Comparison of ENCODE assay signal across 8 mouse cellular contexts in genomic region chr10:17720891-17721601, GRCm38 (mm10). TPM values are rescaled to one million over a fixed set of nuclear protein-coding genes. Genes with fewer than 3 reads are reported as not detected.
DNase-seq lines count a peak whose midpoint lies in the region; ATAC-seq and TF ChIP-seq lines count a peak whose summit lies in the region.

No protein-coding gene starts in this region.

- peaks cover 2% of the 10 kb centered on the region; the same call in 1 of the 2 replicates for H3K9me3 ChIP-seq in heart, embryonic 14.5 days (ENCODE audit: control insufficient read depth, low read length)
- H3K9me3 ChIP-seq in liver, embryonic 16.5 days (replicated peaks; ENCODE audit: control insufficient read depth, low read length), result no peaks in the 10 kb centered on the region
- no peaks in the 10 kb centered on the region for H3K9me3 ChIP-seq in stomach, embryonic 15.5 days

- no peaks in the 10 kb centered on the region for H3K27me3 ChIP-seq in testis, adult 2 months (ENCODE audit: control insufficient read depth, insufficient read depth, low read length)
- H3K27me3 ChIP-seq in heart, embryonic 14.5 days (ENCODE audit: control insufficient read depth, insufficient read depth, low read length), result no peaks in the 10 kb centered on the region
- H3K27me3 ChIP-seq in liver, embryonic 16.5 days (ENCODE audit: control insufficient read depth, insufficient read depth, low read depth, low read length), result no peaks in the 10 kb centered on the region
- no peaks in the 10 kb centered on the region for H3K27me3 ChIP-seq in stomach, embryonic 15.5 days (replicated peaks)

- H3K9ac ChIP-seq in heart, embryonic 14.5 days (ENCODE audit: low read length), result peak overlapping the region; percentile 97; the same call in 1 of the 2 replicates
- peak overlapping the region; percentile 69; the same call in 1 of the 2 replicates for H3K9ac ChIP-seq in liver, embryonic 16.5 days (ENCODE audit: low read depth, low read length)
- H3K9ac ChIP-seq in stomach, embryonic 15.5 days, result no peak overlapping the region

- no peak overlapping the region for H3K4me3 ChIP-seq in testis, adult 2 months (ENCODE audit: control insufficient read depth, low read depth, low read length)
- peak overlapping the region in 1 of 2 experiments; percentile 97; a peak in 2 of 4 replicates for H3K4me3 ChIP-seq in heart, embryonic 14.5 days (ENCODE audit: control insufficient read depth in 1 of 2, insufficient read depth in 1 of 2, low read depth in 1 of 2, low read length in 2 of 2)
- peak overlapping the region; percentile 89 for H3K4me3 ChIP-seq in liver, embryonic 16.5 days (ENCODE audit: low read depth, low read length)
- no peak overlapping the region; the same call in 1 of the 2 replicates for H3K4me3 ChIP-seq in stomach, embryonic 15.5 days (replicated peaks)

- WGBS in heart, embryonic 14.5 days, result 53% methylated on average over 8 of the region's 8 CpGs
- 35% methylated on average over 8 of the region's 8 CpGs for WGBS in liver, embryonic 16.5 days (ENCODE audit: insufficient replicate concordance)
- 64% methylated on average over 8 of the region's 8 CpGs for whole genome bisulfite sequencing in stomach, embryonic 15.5 days

- no peak for TF ChIP-seq CTCF in testis, adult 2 months (IDR thresholded peaks at IDR 0.05; ENCODE audit: control insufficient read depth, insufficient read depth, insufficient replicate concordance, low read depth, low read length)

- H3K4me2 ChIP-seq in heart, embryonic 14.5 days (ENCODE audit: low read length), result peak overlapping the region; percentile 88
- H3K4me2 ChIP-seq in liver, embryonic 16.5 days (ENCODE audit: low read depth, low read length), result peak overlapping the region; percentile 95
- peak overlapping the region; percentile 77 for H3K4me2 ChIP-seq in stomach, embryonic 15.5 days

- TF ChIP-seq POLR2A in testis, adult 2 months (IDR thresholded peaks at IDR 0.05; ENCODE audit: control insufficient read depth, low read depth, low read length), result no peak

- H3K36me3 ChIP-seq in testis, adult 2 months (ENCODE audit: control insufficient read depth, insufficient read depth, low read length), result no peaks in the 10 kb centered on the region
- no peaks in the 10 kb centered on the region for H3K36me3 ChIP-seq in heart, embryonic 14.5 days (ENCODE audit: control insufficient read depth, insufficient read depth, low read length)
- no peaks in the 10 kb centered on the region for H3K36me3 ChIP-seq in liver, embryonic 16.5 days (ENCODE audit: control insufficient read depth, insufficient read depth)
- no peaks in the 10 kb centered on the region for H3K36me3 ChIP-seq in stomach, embryonic 15.5 days

- no peak for DNase-seq in testis, postnatal 10 days (ENCODE audit: low spot score)
- no peak for DNase-seq in cerebellum, postnatal 4 days (ENCODE audit: low spot score in 2 of 2)
- DNase-seq in kidney, adult 9 months, result no peak

- H3K4me1 ChIP-seq in testis, adult 2 months (ENCODE audit: control insufficient read depth, insufficient read depth, low read length), result peaks cover 14% of the 10 kb centered on the region
- H3K4me1 ChIP-seq in heart, embryonic 14.5 days (ENCODE audit: control insufficient read depth in 2 of 2, insufficient read depth in 2 of 2, low read length in 2 of 2), result peaks cover 0 to 19% of the 10 kb centered on the region in 2 experiments; a peak in 2 of 4 replicates
- H3K4me1 ChIP-seq in liver, embryonic 16.5 days (ENCODE audit: control insufficient read depth, low read depth, low read length), result peaks cover 30% of the 10 kb centered on the region
- 0 out of 2 replicates have a peak, but pooled peaks cover under 1% of the 10 kb centered on the region for H3K4me1 ChIP-seq in stomach, embryonic 15.5 days

- peak overlapping the region; percentile 89; the same call in 1 of the 2 replicates for H3K27ac ChIP-seq in testis, adult 2 months (ENCODE audit: control insufficient read depth, insufficient read depth, low read depth, low read length)
- H3K27ac ChIP-seq in heart, embryonic 14.5 days (replicated peaks in 1 of 2; ENCODE audit: control insufficient read depth in 1 of 2, insufficient read depth in 1 of 2, low read depth in 2 of 2, low read length in 2 of 2), result peak overlapping the region; percentile 97 to 100
- H3K27ac ChIP-seq in liver, embryonic 16.5 days (ENCODE audit: low read length), result peak overlapping the region; percentile 95
- H3K27ac ChIP-seq in stomach, embryonic 15.5 days, result no peak overlapping the region

- ATAC-seq in heart, embryonic 14.5 days (ENCODE audit: insufficient number of reproducible peaks, insufficient read depth, low FRiP score, low read depth), result no peak
- ATAC-seq in liver, embryonic 16.5 days (ENCODE audit: low read depth), result no peak
- ATAC-seq in stomach, embryonic 15.5 days (ENCODE audit: insufficient read depth, low FRiP score, low read depth), result no peak
- ATAC-seq in cerebellum, adult (ENCODE audit: insufficient number of reproducible peaks, low FRiP score, low TSS enrichment), result no peak

RNA-seq across cellular contexts. Expression of gene Cited2, which starts 2.0 kb away (rescaled TPM):
- polyA plus RNA-seq in testis, adult 2 months (2012; rRNA removed), result 15.5 and 16.1 TPM in 2 replicates
- polyA plus RNA-seq in heart, embryonic 14.5 days (2014; fragmentation: Nextera tagmentation; extraction: Ambion mirVana), result 34.8 and 37.2 TPM in 2 replicates
- 14.5 and 19.4 TPM in 2 replicates for polyA plus RNA-seq in liver, embryonic 16.5 days (2015; fragmentation: Nextera tagmentation; extraction: Ambion mirVana)
- 35.6 and 36.7 TPM in 2 replicates for polyA plus RNA-seq in stomach, embryonic 15.5 days (2015; fragmentation: Nextera tagmentation; extraction: Ambion mirVana)
